Mouse (Mus musculus) fibroblast of lung, adult 2 months (primary cell): ENCODE measurements around the gene Odr4.
A peak's percentile ranks its signal among the peaks of the same experiment; 100 is the strongest.

Source experiments
- DNase-seq: peaks from one replicate; pipeline ENCODE4 v3.0.0-alpha.2; 2011; ENCODE audit warnings: low read depth

Odr4 gene

DNA sequence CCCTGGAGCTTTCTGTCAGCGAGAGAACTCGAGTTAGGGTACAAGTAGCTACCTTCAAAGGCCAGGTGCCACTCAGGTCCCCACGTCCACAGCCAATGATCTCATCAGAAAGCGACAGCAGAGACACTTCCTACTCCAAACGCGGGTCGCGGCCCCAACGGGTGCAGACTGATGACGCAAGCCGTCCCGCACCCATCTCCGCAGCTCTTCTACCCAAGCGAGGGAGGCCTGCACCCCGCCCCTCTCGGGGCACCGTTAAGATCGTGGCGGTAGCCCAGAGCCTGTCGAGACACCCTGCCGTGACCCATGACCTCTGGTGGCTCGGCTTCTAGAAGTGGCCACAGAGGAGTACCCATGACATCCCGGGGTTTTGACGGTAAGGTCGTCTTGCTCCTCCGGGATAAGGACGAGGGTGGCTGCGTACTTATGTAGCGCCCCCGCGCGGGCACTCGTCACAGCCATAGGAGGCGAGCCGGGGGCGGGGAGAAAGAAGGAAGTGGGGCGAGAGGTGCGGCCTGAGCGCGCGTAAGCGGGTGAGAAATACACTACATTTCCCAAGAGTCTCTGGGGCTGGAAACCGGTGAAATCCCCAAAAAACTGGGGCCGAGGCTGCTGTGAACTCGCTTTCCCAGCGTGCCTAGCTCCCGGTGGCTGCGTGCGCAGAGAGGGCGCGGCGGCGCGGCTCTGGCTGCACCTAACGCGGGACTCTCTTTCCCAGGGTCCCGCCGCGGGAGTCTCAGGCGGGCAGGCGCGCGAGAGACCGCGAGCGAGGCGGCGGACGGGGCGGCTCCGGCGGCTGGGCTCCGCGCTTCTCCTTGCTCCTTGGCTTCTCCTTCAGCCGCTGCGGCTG is at the start of gene Odr4, which contains the start of gene Tpr:
Odr4 (minus strand) TSS at position 443 of the 850 bp plus-strand sequence.
Tpr (plus strand) TSS at position 201 of the 850 bp plus-strand sequence.
- DNase-seq = peak; percentile 96

GRCm38 (mm10) chr1:150441731-150442130 is 48.9 kb upstream of the Odr4 start:
- DNase-seq = no peak

GRCm38 (mm10) chr1:150438641-150439040 is 45.8 kb upstream of the Odr4 start:
- no peak for DNase-seq

- DNase-seq = no peak
Observed at GRCm38 (mm10) chr1:150426216-150426615, 33.3 kb upstream of the Odr4 start.

- no peak for DNase-seq
Observed at GRCm38 (mm10) chr1:150425665-150426064, 32.8 kb upstream of the Odr4 start.

GRCm38 (mm10) chr1:150418426-150418825 is 25.5 kb upstream of the Odr4 start:
- no peak for DNase-seq

- no peak for DNase-seq
Observed at GRCm38 (mm10) chr1:150416006-150416405, 23.1 kb upstream of the Odr4 start.

- DNase-seq = no peak
Observed at GRCm38 (mm10) chr1:150409996-150410395, 17.1 kb upstream of the Odr4 start.

DNA sequence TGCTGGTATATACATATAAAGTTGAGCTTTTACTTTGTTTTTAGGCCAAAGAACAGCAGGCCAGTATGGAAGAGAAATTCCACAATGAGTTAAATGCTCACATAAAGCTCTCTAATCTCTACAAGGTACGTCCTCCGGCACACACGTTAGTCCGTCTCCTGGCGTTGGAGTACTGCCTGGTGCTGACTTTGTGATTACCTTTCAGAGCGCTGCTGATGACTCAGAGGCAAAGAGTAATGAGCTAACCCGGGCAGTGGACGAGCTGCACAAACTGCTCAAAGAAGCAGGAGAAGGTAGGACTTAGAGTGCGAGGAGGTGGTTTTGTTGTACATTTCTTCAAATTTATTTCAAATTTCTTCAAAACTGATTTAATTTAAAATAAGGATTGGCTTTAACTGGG is 14.4 kb upstream of the Odr4 start:
- no peak for DNase-seq

DNA sequence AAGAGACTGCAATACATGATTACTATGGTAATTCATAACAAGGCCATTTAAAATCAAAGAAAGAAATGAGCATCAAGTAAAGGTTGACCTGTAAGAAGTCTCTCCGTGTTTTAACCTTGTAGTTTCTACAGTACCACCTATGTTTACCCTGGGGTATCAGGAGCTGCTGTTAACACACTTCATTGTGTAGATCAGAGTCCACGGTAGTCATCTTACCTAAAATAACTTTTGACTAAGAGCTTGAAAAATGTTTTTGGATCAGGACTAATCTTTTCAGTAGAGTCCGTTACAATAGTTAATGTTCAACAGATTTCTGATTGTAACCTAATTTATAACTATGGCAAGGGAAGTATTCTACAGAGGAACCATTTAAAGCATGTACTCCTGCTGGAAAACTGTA is 11.7 kb upstream of the Odr4 start:
- DNase-seq = no peak

- DNase-seq = no peak
Observed at GRCm38 (mm10) chr1:150403914-150404313, 11.0 kb upstream of the Odr4 start.

DNA sequence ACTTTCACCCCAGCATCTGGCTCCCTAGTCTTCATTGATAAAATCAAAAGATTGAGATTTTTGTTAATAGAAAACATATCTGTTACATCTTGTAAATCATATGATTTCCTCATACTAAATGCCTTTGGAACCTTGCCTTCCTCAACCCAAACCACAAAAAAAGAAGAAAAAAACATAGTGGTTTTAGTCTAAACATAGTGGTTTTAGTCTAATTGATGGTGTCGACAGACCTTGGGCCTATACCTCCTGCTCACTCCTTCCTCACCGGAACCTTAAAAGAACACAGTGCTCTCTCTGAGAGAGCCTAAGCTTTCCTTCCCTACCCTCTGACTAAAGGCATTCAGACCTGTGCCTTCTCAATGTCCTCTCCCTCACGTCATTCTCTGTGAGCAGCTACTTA is 3.1 kb upstream of the Odr4 start:
- DNase-seq = peak; percentile 29

GRCm38 (mm10) chr1:150393488-150393852 is 590 bp upstream of the Odr4 start:
- DNase-seq = no peak

- no peak for DNase-seq
Observed at GRCm38 (mm10) chr1:150391931-150392637, 796 bp downstream of the Odr4 start.

DNA sequence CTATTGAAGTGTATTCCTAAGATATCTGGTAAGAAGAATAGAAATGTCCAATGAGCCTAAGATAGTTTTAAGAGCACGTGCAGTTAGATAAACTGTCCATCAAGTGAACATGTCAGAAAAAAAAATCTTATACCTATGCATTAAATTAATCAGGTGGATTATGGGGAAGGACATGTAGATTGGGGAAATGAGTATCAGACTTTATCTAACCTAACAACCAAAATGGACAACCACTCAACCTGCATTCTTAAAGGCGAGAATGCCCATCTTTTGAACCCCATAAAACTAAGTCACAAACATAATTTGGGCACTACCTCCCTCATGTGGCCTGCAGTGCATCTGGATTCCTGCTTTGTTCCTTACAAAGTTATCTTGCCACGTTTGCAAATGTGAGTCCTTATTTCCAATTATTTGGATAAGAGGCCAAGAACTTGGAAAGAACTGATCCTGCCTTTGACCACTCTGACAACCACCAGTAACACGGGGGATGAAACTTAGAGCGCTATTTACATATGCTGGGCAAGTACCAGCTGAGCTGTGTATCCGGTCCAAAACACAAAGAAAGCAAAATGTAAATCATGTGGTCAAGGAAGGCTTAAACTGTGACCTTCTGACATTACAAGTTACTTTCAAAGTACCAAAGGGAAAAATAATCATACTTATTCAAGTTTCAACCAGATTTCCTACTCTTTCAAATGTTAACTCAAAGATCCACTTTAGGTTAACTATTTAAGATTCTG is 3.3 kb downstream of the Odr4 start:
- DNase-seq = no peak

GRCm38 (mm10) chr1:150387572-150387971 is 5.3 kb downstream of the Odr4 start:
- DNase-seq = no peak

GRCm38 (mm10) chr1:150384138-150384537 is 8.7 kb downstream of the Odr4 start:
- DNase-seq = no peak

GRCm38 (mm10) chr1:150374247-150374646 is 18.6 kb downstream of the Odr4 start:
- no peak for DNase-seq

GRCm38 (mm10) chr1:150372895-150373294 is 20.0 kb downstream of the Odr4 start:
- peak; percentile 7 for DNase-seq

GRCm38 (mm10) chr1:150360864-150361263 is 32.0 kb downstream of the Odr4 start:
- DNase-seq = no peak

DNA sequence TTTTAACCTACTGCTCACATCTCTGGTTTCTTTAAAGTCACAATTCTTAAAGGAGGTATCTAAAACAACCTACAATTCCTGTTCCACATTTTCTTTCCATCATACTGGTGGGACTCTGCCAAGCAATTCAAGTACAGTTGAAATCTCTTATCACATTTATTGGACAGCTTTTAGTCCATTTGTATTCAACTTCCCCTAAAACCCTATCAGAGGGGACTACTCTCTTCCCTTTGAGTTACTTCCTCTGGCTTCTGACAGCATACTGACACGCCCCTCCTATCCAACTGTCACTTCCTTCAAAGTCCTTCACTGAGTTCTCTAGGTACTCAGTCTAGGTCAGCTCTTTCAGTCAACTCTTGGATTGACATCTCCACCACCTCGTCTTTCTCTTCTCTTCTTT is 57.8 kb downstream of the Odr4 start:
- no peak for DNase-seq

DNA sequence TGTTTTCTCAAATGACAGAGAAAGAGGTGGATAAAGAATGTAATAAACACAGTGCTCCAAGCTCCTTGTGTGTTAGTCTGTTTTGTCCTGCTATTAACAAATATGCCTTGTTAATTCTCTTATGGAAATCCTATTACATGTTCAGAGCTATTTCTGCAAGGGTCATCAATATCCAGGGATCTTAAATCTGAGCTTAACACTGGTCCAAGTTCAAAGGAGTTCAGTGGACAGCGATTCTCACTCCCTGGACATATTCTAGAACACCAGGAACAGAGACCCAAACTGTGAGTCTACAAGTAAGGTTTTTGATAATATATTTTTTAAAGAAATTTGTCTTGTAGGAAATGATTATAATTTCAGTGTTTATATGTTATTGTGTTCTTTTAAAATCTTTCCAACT is 73.7 kb downstream of the Odr4 start, which contains the start of gene Pdc:
Pdc (plus strand) TSS at position 213 of the 400 bp plus-strand sequence.
- DNase-seq = no peak
